Mouse (Mus musculus) limb, embryonic 12.5 days (tissue): ENCODE data around the gene Alox12e. TPM values are rescaled to one million over a fixed set of nuclear protein-coding genes. Genes with fewer than 3 reads are reported as not detected.

Experiments
- ATAC-seq: fragments of 200-750 bp; cut with Nextera tagmentation; 2 replicates; pipeline ENCODE4 v1.8.0; 2017; ENCODE audit warnings: low read depth, moderate TSS enrichment; ENCODE audit not compliant: insufficient number of reproducible peaks, insufficient read depth, low FRiP score, low TSS enrichment
- H3K27ac ChIP-seq: fragments of 300-500 bp; sonication (generic); 2 replicates; pipeline ENCODE4 v1.5.1; 2016; ENCODE audit warnings: mild to moderate bottlenecking, moderate library complexity
- H3K27me3 ChIP-seq: fragments of 300-500 bp; sonication (generic); 2 replicates; pipeline ENCODE4 v1.6.1; 2016; ENCODE audit warnings: mild to moderate bottlenecking, moderate library complexity
- H3K36me3 ChIP-seq: fragments of 300-500 bp; sonication (generic); 2 replicates; pipeline ENCODE4 v1.6.1; 2016; ENCODE audit warnings: mild to moderate bottlenecking, moderate library complexity
- H3K4me1 ChIP-seq: fragments of 300-500 bp; sonication (generic); replicated peaks from 2 replicates; pipeline ENCODE4 v1.6.1; 2016
- H3K4me2 ChIP-seq: fragments of 300-500 bp; sonication (generic); 2 replicates; pipeline ENCODE4 v1.6.1; 2016; ENCODE audit warnings: mild to moderate bottlenecking, moderate library complexity
- H3K4me3 ChIP-seq: fragments of 300-500 bp; sonication (generic); replicated peaks from 2 replicates; pipeline ENCODE4 v1.5.1; 2016; ENCODE audit warnings: mild to moderate bottlenecking
- H3K9ac ChIP-seq: fragments of 300-500 bp; sonication (generic); replicated peaks from 2 replicates; pipeline ENCODE4 v1.6.1; 2016; ENCODE audit warnings: mild to moderate bottlenecking, moderate library complexity
- H3K9me3 ChIP-seq: fragments of 300-500 bp; sonication (generic); 2 replicates; pipeline ENCODE4 v1.6.1; 2016; ENCODE audit warnings: mild to moderate bottlenecking, moderate library complexity
- WGBS: fragments of 180-500 bp; shearing (Covaris S2); methylation state at CpG from one replicate; pipeline ENCODE4 v1.1.7; 2016; 5-methylcytosine and 5-hydroxymethylcytosine counted together
- polyA plus RNA-seq: library from polyadenylated mRNA; unstranded; fragments of >200 nt; fragmentation: Nextera tagmentation; extraction: Ambion mirVana; gene quantifications from 2 replicates; pipeline ENCODE4 v1.2.1, GENCODE M21; 2016

The Alox12e gene
- polyA plus RNA-seq, 1 experiment from 2014 or later: not detected

DNA sequence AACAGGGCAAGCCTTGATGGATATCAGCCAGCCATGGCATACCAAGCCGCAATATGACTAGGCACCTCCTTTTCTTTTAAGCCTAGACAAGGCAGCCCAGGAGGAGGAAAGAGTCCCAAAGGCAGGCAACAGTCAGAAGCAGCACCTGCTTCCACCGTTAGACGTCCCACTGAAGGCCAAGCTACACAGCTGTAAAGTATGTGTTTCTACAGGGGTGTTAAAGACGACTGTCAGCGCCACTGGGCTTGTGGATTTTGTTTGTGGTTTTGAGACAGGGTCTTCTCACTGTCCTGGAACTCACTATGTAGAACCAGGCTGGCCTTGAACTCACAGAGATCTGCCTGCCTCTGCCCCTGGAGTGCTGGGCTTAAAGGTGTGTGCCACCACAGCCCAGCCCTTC lies 36.7 kb downstream of the Alox12e start:
- no peaks in the 10 kb centered on the region for H3K9me3 ChIP-seq
- H3K4me3 ChIP-seq: no peak overlapping the region
- no peak for ATAC-seq
- H3K36me3 ChIP-seq: no peaks in the 10 kb centered on the region
- 59% methylated on average over 5 of the region's 5 CpGs for WGBS
- no peaks in the 10 kb centered on the region for H3K4me1 ChIP-seq
- H3K27me3 ChIP-seq: no peaks in the 10 kb centered on the region
- no peak overlapping the region for H3K27ac ChIP-seq
- no peak overlapping the region for H3K4me2 ChIP-seq
- no peak overlapping the region for H3K9ac ChIP-seq

DNA sequence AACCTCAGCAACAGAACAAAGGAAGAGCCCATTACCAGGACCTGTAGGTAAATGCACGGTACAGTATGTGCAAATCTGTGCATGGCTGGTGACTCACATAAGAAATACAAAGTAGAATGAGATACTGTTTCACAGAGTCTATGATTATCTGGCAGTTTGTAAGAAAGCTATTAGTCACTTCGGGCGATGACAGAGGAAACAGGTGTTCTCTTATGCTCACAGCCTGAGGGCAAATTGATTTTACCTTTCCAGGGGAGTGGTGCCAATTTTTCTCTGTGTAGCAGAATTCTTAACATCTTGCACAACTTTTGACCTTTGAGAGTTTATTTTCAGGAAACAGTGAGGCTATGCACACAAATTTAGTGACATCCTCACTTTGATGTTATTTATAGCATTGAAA lies 37.7 kb downstream of the Alox12e start:
- Histone ChIP-seq H3K4me1 (no peaks in the 10 kb centered on the region), H3K4me2 (no peak overlapping the region), H3K27me3 (no peaks in the 10 kb centered on the region), H3K27ac (no peak overlapping the region), H3K36me3 (no peaks in the 10 kb centered on the region), H3K9me3 (no peaks in the 10 kb centered on the region), H3K4me3 (no peak overlapping the region), H3K9ac (no peak overlapping the region)
- no peak for ATAC-seq
- 64% methylated on average over 3 of the region's 3 CpGs for WGBS

DNA sequence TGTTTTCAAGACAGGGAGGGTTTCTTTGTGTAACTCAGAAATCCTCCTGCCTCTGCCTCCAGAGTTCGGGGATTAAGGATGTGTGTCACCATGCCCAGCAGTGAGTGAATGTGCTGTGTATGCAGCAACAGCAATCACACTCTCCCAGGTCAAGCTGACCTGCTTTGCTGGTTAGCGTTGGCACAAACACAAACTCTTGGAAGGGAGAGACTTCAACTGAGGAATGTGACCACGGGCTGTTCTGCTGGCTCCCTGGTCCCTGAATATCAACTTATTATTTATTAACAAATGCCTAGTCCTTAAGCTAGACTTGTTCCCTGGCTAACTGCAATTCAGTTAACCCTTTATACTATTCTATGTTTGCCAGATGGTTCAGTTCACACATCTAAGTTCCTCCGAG lies 38.8 kb downstream of the Alox12e start:
- no peaks in the 10 kb centered on the region for H3K27me3 ChIP-seq
- H3K4me3 ChIP-seq: no peak overlapping the region
- 84% methylated on average over 4 of the region's 4 CpGs for WGBS
- H3K9me3 ChIP-seq: no peaks in the 10 kb centered on the region
- no peak overlapping the region for H3K27ac ChIP-seq
- ATAC-seq: no peak
- no peak overlapping the region for H3K9ac ChIP-seq
- no peaks in the 10 kb centered on the region for H3K4me1 ChIP-seq
- no peaks in the 10 kb centered on the region for H3K36me3 ChIP-seq
- no peak overlapping the region for H3K4me2 ChIP-seq

DNA sequence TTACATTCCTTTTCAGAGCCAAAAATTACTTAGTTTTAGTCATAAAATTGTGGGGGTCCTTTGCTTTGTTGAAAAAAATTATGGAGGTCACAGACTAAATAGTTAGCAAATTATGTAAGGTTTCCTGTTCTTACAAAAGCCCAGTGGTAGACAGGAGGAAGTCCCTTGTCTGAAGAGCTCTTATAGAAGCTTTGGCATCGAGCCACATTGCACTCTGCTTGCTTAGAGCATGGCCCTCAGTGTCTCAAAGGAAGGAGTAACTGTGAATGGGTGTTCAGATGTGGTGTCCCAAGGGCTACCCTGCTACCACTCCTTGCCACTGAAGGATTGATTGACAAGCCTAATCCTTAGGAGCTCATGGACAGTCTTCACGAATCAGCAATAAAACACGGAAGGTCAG lies 42.0 kb downstream of the Alox12e start:
- no peak overlapping the region for H3K4me3 ChIP-seq
- 76% methylated on average over 3 of the region's 3 CpGs for WGBS
- no peak overlapping the region for H3K27ac ChIP-seq
- H3K36me3 ChIP-seq: no peaks in the 10 kb centered on the region
- H3K9ac ChIP-seq: no peak overlapping the region
- no peak overlapping the region for H3K4me2 ChIP-seq
- no peaks in the 10 kb centered on the region for H3K4me1 ChIP-seq
- no peak for ATAC-seq
- no peaks in the 10 kb centered on the region for H3K9me3 ChIP-seq
- H3K27me3 ChIP-seq: no peaks in the 10 kb centered on the region

DNA sequence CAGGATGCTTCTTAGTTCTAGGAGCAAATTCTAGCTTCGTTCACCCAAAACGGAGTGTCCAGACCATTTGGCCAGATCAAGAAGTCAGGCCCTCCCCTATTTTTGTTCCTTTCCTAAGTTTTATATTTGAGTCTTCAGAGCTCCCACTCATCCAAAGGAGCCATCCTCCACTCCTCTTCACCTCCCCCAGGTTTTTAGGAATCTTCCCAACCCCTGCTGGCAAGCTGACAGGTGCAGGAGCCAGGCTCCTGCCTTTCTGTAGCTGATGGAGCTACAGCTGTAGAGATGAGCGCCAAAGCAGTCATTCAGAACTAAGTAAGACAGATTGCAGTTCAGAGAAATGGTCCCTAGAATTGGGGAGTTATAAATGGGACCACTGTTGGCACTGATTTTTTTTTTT lies 43.5 kb downstream of the Alox12e start:
- H3K4me2 ChIP-seq: no peak overlapping the region
- no peaks in the 10 kb centered on the region for H3K36me3 ChIP-seq
- no peak overlapping the region for H3K27ac ChIP-seq
- no peaks in the 10 kb centered on the region for H3K4me1 ChIP-seq
- ATAC-seq: no peak
- H3K9me3 ChIP-seq: no peaks in the 10 kb centered on the region
- no peak overlapping the region for H3K9ac ChIP-seq
- no peaks in the 10 kb centered on the region for H3K27me3 ChIP-seq
- H3K4me3 ChIP-seq: no peak overlapping the region
- 81% methylated on average over 3 of the region's 3 CpGs for WGBS

DNA sequence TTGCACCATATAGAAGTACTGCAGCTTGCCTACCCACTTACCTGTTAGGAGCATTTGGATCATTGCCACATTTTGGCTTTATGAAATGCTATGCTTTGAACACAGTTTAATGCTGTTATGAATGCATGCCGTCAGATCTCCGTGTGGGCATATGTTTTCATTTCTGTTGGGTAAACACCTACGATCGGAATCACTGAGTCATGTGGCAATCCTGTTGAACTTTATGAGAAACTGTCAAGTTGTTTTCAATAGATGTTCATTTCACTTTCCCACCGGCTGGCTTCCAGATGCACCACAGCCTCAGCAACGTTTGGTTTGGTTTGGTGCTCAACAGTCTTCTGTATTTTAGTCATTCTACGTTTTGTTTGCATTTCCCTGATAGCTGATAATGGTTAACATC lies 50.8 kb downstream of the Alox12e start:
- H3K4me3 ChIP-seq: no peak overlapping the region
- 75% methylated on average over 7 of the region's 7 CpGs for WGBS
- no peaks in the 10 kb centered on the region for H3K9me3 ChIP-seq
- H3K27ac ChIP-seq: no peak overlapping the region
- no peak for ATAC-seq
- H3K36me3 ChIP-seq: no peaks in the 10 kb centered on the region
- H3K9ac ChIP-seq: no peak overlapping the region
- no peaks in the 10 kb centered on the region for H3K27me3 ChIP-seq
- H3K4me2 ChIP-seq: no peak overlapping the region
- no peaks in the 10 kb centered on the region for H3K4me1 ChIP-seq

DNA sequence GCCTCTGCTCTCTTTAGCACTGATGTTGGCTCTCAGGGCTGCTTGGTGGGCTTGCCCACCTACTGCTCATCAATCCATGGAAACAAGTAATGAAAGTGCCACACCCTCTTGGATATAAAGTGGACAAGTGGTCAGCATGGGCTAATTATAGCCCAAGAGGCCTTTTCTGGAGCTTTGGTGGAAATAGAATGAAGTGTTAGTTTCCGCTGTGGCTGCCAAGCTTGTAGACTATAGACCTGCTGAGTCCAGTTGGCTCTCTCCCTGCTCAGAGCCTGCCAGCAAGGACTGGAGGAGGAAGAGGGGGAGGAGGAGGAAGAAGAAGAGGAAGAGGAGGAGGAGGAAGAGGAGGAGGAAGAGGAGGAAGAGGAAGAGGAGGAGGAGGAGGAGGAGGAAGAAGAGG lies 56.0 kb downstream of the Alox12e start:
- H3K4me2 ChIP-seq: no peak overlapping the region
- H3K4me3 ChIP-seq: no peak overlapping the region
- WGBS: 85% methylated on average over 1 of the region's 1 CpGs
- no peaks in the 10 kb centered on the region for H3K4me1 ChIP-seq
- no peaks in the 10 kb centered on the region for H3K9me3 ChIP-seq
- no peak overlapping the region for H3K9ac ChIP-seq
- H3K36me3 ChIP-seq: no peaks in the 10 kb centered on the region
- H3K27me3 ChIP-seq: no peaks in the 10 kb centered on the region; the same call in 1 of the 2 replicates
- no peak for ATAC-seq
- no peak overlapping the region for H3K27ac ChIP-seq

DNA sequence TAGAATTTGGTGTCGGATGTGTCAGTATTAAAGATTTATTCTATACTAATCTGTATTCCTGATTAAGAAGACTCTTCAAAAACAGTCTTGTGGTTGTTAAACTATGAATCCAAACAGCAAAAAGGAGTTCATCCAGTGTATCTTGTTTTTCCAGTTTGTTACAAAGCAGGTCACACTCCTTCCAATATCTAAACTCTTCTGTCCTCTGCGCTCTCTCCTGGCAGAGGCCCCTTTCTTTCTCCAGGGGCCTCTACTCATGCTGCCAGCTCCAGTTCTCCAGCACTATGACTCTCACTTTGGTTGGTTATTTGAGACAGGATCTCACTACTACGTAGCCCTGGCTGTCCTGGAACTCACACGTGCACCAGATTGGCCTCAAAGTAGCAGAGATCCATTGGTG lies 56.6 kb downstream of the Alox12e start:
- Histone ChIP-seq H3K4me2 (no peak overlapping the region), H3K9me3 (no peaks in the 10 kb centered on the region), H3K27me3 (no peaks in the 10 kb centered on the region; the same call in 1 of the 2 replicates), H3K27ac (no peak overlapping the region), H3K4me3 (no peak overlapping the region), H3K36me3 (no peaks in the 10 kb centered on the region), H3K9ac (no peak overlapping the region), H3K4me1 (no peaks in the 10 kb centered on the region)
- WGBS: 78% methylated on average over 4 of the region's 4 CpGs
- no peak for ATAC-seq

Other genes starting within 250 kb of the Alox12e start
- 0.22 TPM in 1 of 2 replicates, not detected in the other for gene Asgr2, start 230.0 kb downstream of the Alox12e start, polyA plus RNA-seq
- gene Mgl2, start 192.3 kb downstream of the Alox12e start, polyA plus RNA-seq: not detected in 2 replicates
- gene Clec10a, start 166.4 kb downstream of the Alox12e start, polyA plus RNA-seq: 0.28 TPM in 1 of 2 replicates, not detected in the other
- 1.5 and 1.8 TPM in 2 replicates for gene Slc16a11, start 109.9 kb downstream of the Alox12e start, polyA plus RNA-seq
- 16.1 and 18.5 TPM in 2 replicates for gene Slc16a13, start 101.6 kb downstream of the Alox12e start, polyA plus RNA-seq
- 7.1 and 8.2 TPM in 2 replicates for gene Bcl6b, start 92.8 kb downstream of the Alox12e start, polyA plus RNA-seq
- gene 0610010K14Rik, start 84.7 kb downstream of the Alox12e start, polyA plus RNA-seq: 215 and 222 TPM in 2 replicates
- gene Gm21988, start 82.8 kb downstream of the Alox12e start, polyA plus RNA-seq: 9.9 and 10.4 TPM in 2 replicates
- gene Rnasek, start 82.8 kb downstream of the Alox12e start, polyA plus RNA-seq: 117 and 118 TPM in 2 replicates
- 2.8 and 3.5 TPM in 2 replicates for gene Alox12, start 67.3 kb downstream of the Alox12e start, polyA plus RNA-seq
- gene Alox15, start 29.4 kb upstream of the Alox12e start, polyA plus RNA-seq: 0.09 TPM in 1 of 2 replicates, not detected in the other
- 44.7 and 53.5 TPM in 2 replicates for gene Pelp1, start 87.4 kb upstream of the Alox12e start, polyA plus RNA-seq
- gene Arrb2, start 110.0 kb upstream of the Alox12e start, polyA plus RNA-seq: 18.8 and 19.5 TPM in 2 replicates
- 43.0 and 44.0 TPM in 2 replicates for gene Med11, start 129.3 kb upstream of the Alox12e start, polyA plus RNA-seq
- 0.40 and 0.58 TPM in 2 replicates for gene Zmynd15, start 136.8 kb upstream of the Alox12e start, polyA plus RNA-seq
- 1.1 and 1.9 TPM in 2 replicates for gene Cxcl16, start 137.4 kb upstream of the Alox12e start, polyA plus RNA-seq
- gene Tm4sf5, start 182.6 kb upstream of the Alox12e start, polyA plus RNA-seq: 0.36 and 1.4 TPM in 2 replicates
- 0.66 TPM in 1 of 2 replicates, not detected in the other for gene Vmo1, start 192.0 kb upstream of the Alox12e start, polyA plus RNA-seq
- 0.37 and 0.68 TPM in 2 replicates for gene Gltpd2, start 196.6 kb upstream of the Alox12e start, polyA plus RNA-seq
- 857 and 867 TPM in 2 replicates for gene Psmb6, start 202.7 kb upstream of the Alox12e start, polyA plus RNA-seq
- not detected in 2 replicates for gene Gm40193, start 210.3 kb upstream of the Alox12e start, polyA plus RNA-seq
- 4.4 and 4.5 TPM in 2 replicates for gene Pld2, start 217.4 kb upstream of the Alox12e start, polyA plus RNA-seq
- 17.6 and 18.4 TPM in 2 replicates for gene Mink1, start 240.3 kb upstream of the Alox12e start, polyA plus RNA-seq